Mouse (Mus musculus): Measurements from ENCODE around the gene Myo5c. TPM values are rescaled to one million over a fixed set of nuclear protein-coding genes. Genes with fewer than 3 reads are reported as not detected.

The Myo5c gene
- polyA plus RNA-seq, 1 experiment from 2014 or later = 0.56 TPM

DNA sequence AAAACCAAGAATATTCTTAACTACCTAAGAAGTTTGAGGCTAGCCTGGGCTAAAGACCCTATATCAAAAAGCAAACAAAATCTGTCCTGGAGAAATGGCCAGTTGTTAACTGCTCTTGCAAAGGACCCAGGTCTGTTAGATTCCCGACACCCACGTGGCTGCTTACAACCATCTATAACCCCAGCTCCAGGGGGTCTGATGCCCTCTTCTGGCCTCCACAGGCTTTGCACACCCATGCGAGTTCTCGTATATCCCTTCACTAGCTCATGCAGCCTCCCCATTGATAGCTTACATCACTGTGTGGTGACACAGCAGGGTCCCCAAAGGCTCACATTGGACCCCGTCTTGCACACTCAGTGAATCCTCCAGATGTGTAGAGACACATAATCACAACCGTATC lies 53.5 kb downstream of the Myo5c start:
- 85% methylated on average over 6 of the region's 6 CpGs for WGBS
- ATAC-seq (ENCODE audit: low FRiP score) = no peak
- no peak overlapping the region for H3K9ac ChIP-seq (ENCODE audit: low read length)

GRCm38 (mm10) chr9:75287636-75288035 lies 55.8 kb downstream of the Myo5c start:
- Histone ChIP-seq H3K27me3 (ENCODE audit: control insufficient read depth, insufficient read depth, low read length) (no peaks in the 10 kb centered on the region), H3K9me3 (ENCODE audit: control insufficient read depth, low read length) (no peaks in the 10 kb centered on the region), H3K4me2 (no peak overlapping the region), H3K36me3 (ENCODE audit: control insufficient read depth, insufficient read depth, low read length) (no peaks in the 10 kb centered on the region), H3K9ac (ENCODE audit: low read length) (no peak overlapping the region), H3K4me1 (ENCODE audit: control insufficient read depth, insufficient read depth, low read length) (no peaks in the 10 kb centered on the region), H3K4me3 (ENCODE audit: low read depth, low read length) (no peak overlapping the region), H3K27ac (ENCODE audit: low read depth, low read length) (no peak overlapping the region)
- ATAC-seq (ENCODE audit: low FRiP score) (peak; percentile 30; the same call in 1 of the 2 replicates), DNase-seq (ENCODE audit: low spot score, missing footprints) (no peak)
- 73% methylated on average over 6 of the region's 6 CpGs for WGBS

More for the DNA sequence above, 53.5 kb downstream of the Myo5c start:
- no peak overlapping the region for H3K4me2 ChIP-seq
- no peaks in the 10 kb centered on the region for H3K36me3 ChIP-seq (ENCODE audit: control insufficient read depth, insufficient read depth, low read length)
- H3K4me1 ChIP-seq (ENCODE audit: control insufficient read depth, insufficient read depth, low read length) = no peaks in the 10 kb centered on the region
- no peak for DNase-seq (ENCODE audit: low spot score, missing footprints)
- H3K9me3 ChIP-seq (ENCODE audit: control insufficient read depth, low read length) = no peaks in the 10 kb centered on the region
- no peak overlapping the region for H3K4me3 ChIP-seq (ENCODE audit: low read depth, low read length)
- no peak overlapping the region for H3K27ac ChIP-seq (ENCODE audit: low read depth, low read length)
- H3K27me3 ChIP-seq (ENCODE audit: control insufficient read depth, insufficient read depth, low read length) = no peaks in the 10 kb centered on the region

DNA sequence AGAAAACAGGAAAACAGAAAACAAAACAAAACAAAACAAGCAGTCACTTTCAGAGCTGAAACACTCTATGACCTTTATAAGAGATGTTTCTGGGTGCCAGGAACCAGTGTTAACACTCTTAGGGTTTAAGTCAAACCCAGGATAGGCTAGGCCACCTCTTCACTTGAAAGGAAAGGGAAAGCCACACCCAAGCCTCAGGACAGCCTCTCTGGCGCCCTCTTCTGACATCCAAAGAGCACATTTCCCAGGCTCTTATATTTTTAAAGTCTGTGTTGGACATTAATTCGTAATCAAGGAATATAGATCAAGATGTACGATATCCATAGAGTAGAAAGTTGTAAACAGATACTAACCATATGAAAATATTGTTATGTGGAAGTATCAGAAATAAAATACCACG lies 57.7 kb downstream of the Myo5c start:
- H3K9ac ChIP-seq (ENCODE audit: low read length) = no peak overlapping the region
- no peaks in the 10 kb centered on the region for H3K36me3 ChIP-seq (ENCODE audit: control insufficient read depth, insufficient read depth, low read length)
- H3K4me1 ChIP-seq (ENCODE audit: control insufficient read depth, insufficient read depth, low read length) = no peaks in the 10 kb centered on the region
- H3K4me3 ChIP-seq (ENCODE audit: low read depth, low read length) = no peak overlapping the region
- H3K27me3 ChIP-seq (ENCODE audit: control insufficient read depth, insufficient read depth, low read length) = no peaks in the 10 kb centered on the region
- WGBS = 48% methylated on average over 4 of the region's 4 CpGs
- no peak overlapping the region for H3K4me2 ChIP-seq
- ATAC-seq (ENCODE audit: low FRiP score) (no peak), DNase-seq (ENCODE audit: low spot score, missing footprints) (no peak)
- H3K9me3 ChIP-seq (ENCODE audit: control insufficient read depth, low read length) = no peaks in the 10 kb centered on the region
- no peak overlapping the region for H3K27ac ChIP-seq (ENCODE audit: low read depth, low read length)

GRCm38 (mm10) chr9:75299342-75299741 lies 67.5 kb downstream of the Myo5c start:
- Histone ChIP-seq H3K36me3 (ENCODE audit: control insufficient read depth, insufficient read depth, low read length) (no peaks in the 10 kb centered on the region), H3K4me2 (no peak overlapping the region), H3K27ac (ENCODE audit: low read depth, low read length) (no peak overlapping the region), H3K9me3 (ENCODE audit: control insufficient read depth, low read length) (no peaks in the 10 kb centered on the region), H3K27me3 (ENCODE audit: control insufficient read depth, insufficient read depth, low read length) (no peaks in the 10 kb centered on the region), H3K9ac (ENCODE audit: low read length) (no peak overlapping the region), H3K4me3 (ENCODE audit: low read depth, low read length) (no peak overlapping the region), H3K4me1 (ENCODE audit: control insufficient read depth, insufficient read depth, low read length) (no peaks in the 10 kb centered on the region)
- WGBS = 88% methylated on average over 2 of the region's 2 CpGs
- no peak for ATAC-seq (ENCODE audit: low FRiP score)
- DNase-seq (ENCODE audit: low spot score, missing footprints) = no peak

- ATAC-seq (ENCODE audit: low FRiP score) (no peak), DNase-seq (ENCODE audit: low spot score, missing footprints) (no peak)
- no peak overlapping the region for H3K4me2 ChIP-seq
- H3K27ac ChIP-seq (ENCODE audit: low read depth, low read length) = no peak overlapping the region
- 78% methylated on average over 2 of the region's 2 CpGs for WGBS
- no peaks in the 10 kb centered on the region for H3K36me3 ChIP-seq (ENCODE audit: control insufficient read depth, insufficient read depth, low read length)
- no peaks in the 10 kb centered on the region for H3K9me3 ChIP-seq (ENCODE audit: control insufficient read depth, low read length)
- no peak overlapping the region for H3K9ac ChIP-seq (ENCODE audit: low read length)
- no peak overlapping the region for H3K4me3 ChIP-seq (ENCODE audit: low read depth, low read length)
- no peaks in the 10 kb centered on the region for H3K27me3 ChIP-seq (ENCODE audit: control insufficient read depth, insufficient read depth, low read length)
- no peaks in the 10 kb centered on the region for H3K4me1 ChIP-seq (ENCODE audit: control insufficient read depth, insufficient read depth, low read length)
These were observed 71.2 kb downstream of the Myo5c start for GRCm38 (mm10) chr9:75303033-75303432.

DNA sequence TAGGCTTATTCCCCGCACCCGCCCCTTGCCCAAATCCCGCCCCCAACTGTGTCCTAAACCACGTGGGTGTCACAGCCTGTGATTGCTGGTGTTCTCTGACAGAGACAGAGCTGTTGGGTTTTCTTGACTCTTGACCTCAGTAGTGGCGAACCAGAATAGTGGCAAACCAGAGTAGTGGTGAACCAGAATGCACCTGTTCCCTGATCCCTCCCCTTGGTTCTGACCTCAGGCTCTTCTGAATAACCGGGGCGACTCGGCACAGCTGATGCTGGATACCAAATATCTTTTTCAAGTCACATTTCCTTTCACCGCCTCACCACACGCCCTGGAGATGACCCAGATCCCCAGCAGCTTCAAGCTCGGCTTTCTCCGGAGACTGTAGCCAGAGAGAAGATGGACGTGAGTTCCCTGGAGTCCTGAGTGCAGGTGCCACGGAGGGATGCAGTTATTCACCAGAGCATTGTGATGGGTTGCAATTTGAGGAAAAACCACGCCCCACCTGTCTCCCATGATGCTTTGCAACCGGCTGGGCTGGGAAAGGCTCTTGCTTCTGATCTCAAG lies 72.0 kb downstream of the Myo5c start:
- WGBS = 32% methylated on average over 16 of the region's 16 CpGs
- Histone ChIP-seq H3K4me3 (ENCODE audit: low read depth, low read length) (no peak overlapping the region), H3K9ac (ENCODE audit: low read length) (no peak overlapping the region), H3K4me1 (ENCODE audit: control insufficient read depth, insufficient read depth, low read length) (no peaks in the 10 kb centered on the region), H3K27ac (ENCODE audit: low read depth, low read length) (no peak overlapping the region), H3K36me3 (ENCODE audit: control insufficient read depth, insufficient read depth, low read length) (no peaks in the 10 kb centered on the region), H3K27me3 (ENCODE audit: control insufficient read depth, insufficient read depth, low read length) (no peaks in the 10 kb centered on the region), H3K4me2 (peak overlapping the region; percentile 6; the same call in 1 of the 2 replicates), H3K9me3 (ENCODE audit: control insufficient read depth, low read length) (no peaks in the 10 kb centered on the region)
- ATAC-seq (ENCODE audit: low FRiP score) (0 out of 2 replicates have a peak, but pooled peaks have one; percentile 44), DNase-seq (ENCODE audit: low spot score, missing footprints) (no peak)

DNA sequence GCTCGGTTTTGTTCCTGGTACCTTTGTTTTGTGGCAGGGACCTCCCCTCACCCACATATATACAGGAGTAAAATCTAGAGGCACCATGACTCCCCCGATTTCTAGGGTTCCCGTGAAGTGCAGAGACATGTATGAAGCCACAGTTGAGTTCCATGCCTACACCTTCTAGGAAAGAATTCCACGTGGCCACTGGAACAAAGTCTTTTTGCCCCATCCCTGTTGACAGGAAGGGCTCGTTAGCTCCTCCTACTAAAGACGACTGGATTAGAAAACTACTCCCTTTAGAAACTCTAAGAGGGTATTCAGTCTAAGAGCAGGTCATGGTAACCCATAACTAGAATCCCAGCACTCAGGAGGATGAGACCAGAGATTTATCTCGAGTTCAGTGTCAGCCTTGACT lies 72.5 kb downstream of the Myo5c start:
- no peak overlapping the region for H3K27ac ChIP-seq (ENCODE audit: low read depth, low read length)
- no peaks in the 10 kb centered on the region for H3K9me3 ChIP-seq (ENCODE audit: control insufficient read depth, low read length)
- no peak overlapping the region for H3K4me2 ChIP-seq
- H3K36me3 ChIP-seq (ENCODE audit: control insufficient read depth, insufficient read depth, low read length) = no peaks in the 10 kb centered on the region
- no peak for DNase-seq (ENCODE audit: low spot score, missing footprints)
- H3K4me1 ChIP-seq (ENCODE audit: control insufficient read depth, insufficient read depth, low read length) = no peaks in the 10 kb centered on the region
- no peak for ATAC-seq (ENCODE audit: low FRiP score)
- no peaks in the 10 kb centered on the region for H3K27me3 ChIP-seq (ENCODE audit: control insufficient read depth, insufficient read depth, low read length)
- WGBS = 39% methylated on average over 7 of the region's 7 CpGs
- no peak overlapping the region for H3K9ac ChIP-seq (ENCODE audit: low read length)
- no peak overlapping the region for H3K4me3 ChIP-seq (ENCODE audit: low read depth, low read length)

DNA sequence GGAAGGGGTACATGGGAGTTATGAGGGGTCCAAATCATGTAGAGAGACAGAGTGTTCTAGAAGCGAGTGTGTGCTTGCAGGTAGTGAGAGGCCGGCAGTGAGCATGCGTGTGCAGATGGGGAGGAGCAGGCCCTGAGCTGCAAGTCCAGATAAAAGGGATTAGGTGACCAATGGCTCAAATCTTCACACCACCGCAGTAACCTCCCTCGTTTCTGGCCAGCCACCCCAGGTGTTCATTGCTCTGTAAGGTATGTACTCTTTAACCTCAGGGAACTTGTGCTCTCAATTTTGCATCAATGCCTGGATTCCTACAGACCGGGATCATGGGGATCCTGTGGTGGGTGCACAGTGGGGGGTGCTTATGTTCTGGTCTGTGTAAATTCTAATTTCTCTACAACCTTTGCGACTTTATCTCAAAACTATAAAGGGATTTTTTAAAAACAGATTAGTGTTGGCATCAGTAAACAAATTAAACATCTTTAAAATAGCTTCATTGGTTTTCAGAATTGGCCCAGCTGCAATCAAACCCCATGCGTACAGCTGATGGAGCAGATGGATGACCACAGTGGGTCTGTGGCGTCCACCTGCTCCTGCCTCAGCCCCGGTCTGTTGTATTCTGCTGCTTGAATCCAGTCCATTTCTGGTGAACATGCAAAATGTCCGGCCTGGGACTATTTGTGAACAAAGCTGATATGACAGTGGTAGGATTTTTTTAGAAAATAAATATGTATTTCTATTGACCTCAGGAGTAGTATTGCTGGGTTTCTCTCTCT lies 74.5 kb downstream of the Myo5c start, which contains the start of gene Gnb5:
Gnb5 (plus strand) TSS at position 163 of the 773 bp plus-strand sequence.
- DNase-seq (ENCODE audit: low spot score, missing footprints) = no peak
- H3K4me2 ChIP-seq = no peak within 1 kb of the TSS
- no peaks in the 10 kb centered on the region for H3K4me1 ChIP-seq (ENCODE audit: control insufficient read depth, insufficient read depth, low read length)
- H3K36me3 ChIP-seq (ENCODE audit: control insufficient read depth, insufficient read depth, low read length) = no peaks in the 10 kb centered on the region
- no peak within 1 kb of the TSS for H3K4me3 ChIP-seq (ENCODE audit: low read depth, low read length)
- H3K27ac ChIP-seq (ENCODE audit: low read depth, low read length) = no peak within 1 kb of the TSS
- no peak for ATAC-seq (ENCODE audit: low FRiP score)
- no peaks in the 10 kb centered on the region for H3K9me3 ChIP-seq (ENCODE audit: control insufficient read depth, low read length)
- H3K27me3 ChIP-seq (ENCODE audit: control insufficient read depth, insufficient read depth, low read length) = no peaks in the 10 kb centered on the region
- no peak within 1 kb of the TSS for H3K9ac ChIP-seq (ENCODE audit: low read length)
- 74% methylated on average over 11 of the region's 11 CpGs for WGBS

DNA sequence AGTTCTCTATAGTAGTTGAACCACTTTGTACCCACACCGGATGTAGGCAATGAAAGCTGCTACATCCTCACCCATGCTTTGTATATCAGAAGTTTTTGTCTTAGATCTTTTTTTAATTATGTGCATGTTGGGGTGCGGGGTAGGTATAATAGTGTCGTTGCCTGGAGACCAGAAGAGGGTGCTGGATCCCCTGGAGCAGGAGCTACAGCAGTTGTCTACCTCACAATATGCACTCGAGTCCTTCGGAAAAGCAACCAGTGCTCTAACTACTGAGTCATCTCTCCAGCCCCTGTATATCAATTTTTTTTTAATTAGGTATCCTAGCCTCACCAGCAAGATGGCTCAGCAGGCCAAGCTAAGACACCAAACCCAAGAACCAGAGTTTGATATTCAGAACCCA lies 75.2 kb downstream of the Myo5c start:
- Histone ChIP-seq H3K27me3 (ENCODE audit: control insufficient read depth, insufficient read depth, low read length) (no peaks in the 10 kb centered on the region), H3K9ac (ENCODE audit: low read length) (no peak overlapping the region), H3K36me3 (ENCODE audit: control insufficient read depth, insufficient read depth, low read length) (no peaks in the 10 kb centered on the region), H3K27ac (ENCODE audit: low read depth, low read length) (no peak overlapping the region), H3K4me3 (ENCODE audit: low read depth, low read length) (no peak overlapping the region), H3K4me2 (no peak overlapping the region), H3K9me3 (ENCODE audit: control insufficient read depth, low read length) (no peaks in the 10 kb centered on the region), H3K4me1 (ENCODE audit: control insufficient read depth, insufficient read depth, low read length) (no peaks in the 10 kb centered on the region)
- ATAC-seq (ENCODE audit: low FRiP score) (no peak), DNase-seq (ENCODE audit: low spot score, missing footprints) (no peak)
- 91% methylated on average over 5 of the region's 5 CpGs for WGBS
